Mouse (Mus musculus): Measurements from ENCODE around the gene Gm17334. TPM values are rescaled to one million over a fixed set of nuclear protein-coding genes. Genes with fewer than 3 reads are reported as not detected.
"Not testable (repeated sequence)": the region's sequence is repeated elsewhere in the genome, so short reads cannot be mapped to it uniquely, and the experiment has no call there.

Gm17334 gene
- polyA plus RNA-seq, 1 experiment from 2014 or later: 0.23 TPM

GRCm38 (mm10) chr11:53758791-53759351, 14.1 kb downstream of the Gm17334 start:
- Histone ChIP-seq H3K36me3 (replicated peaks; ENCODE audit: insufficient read depth, low read length) (no peaks in the 10 kb centered on the region), H3K4me2 (ENCODE audit: low read depth, low read length) (no peak overlapping the region), H3K27ac (ENCODE audit: low read depth) (no peak overlapping the region), H3K9ac (replicated peaks) (no peak overlapping the region), H3K27me3 (ENCODE audit: insufficient read depth, low read length) (no peaks in the 10 kb centered on the region), H3K4me1 (ENCODE audit: insufficient read depth) (peaks cover 28% of the 10 kb centered on the region), H3K4me3 (ENCODE audit: low read depth, low read length) (no peak overlapping the region), H3K9me3 (ENCODE audit: low read length) (no peaks in the 10 kb centered on the region)
- 48% methylated on average over 6 of the region's 6 CpGs for WGBS (ENCODE audit: insufficient replicate concordance)
- no peak for DNase-seq
- ATAC-seq: no peak
- TF ChIP-seq EP300 (IDR thresholded peaks at IDR 0.05; ENCODE audit: low read depth) (no peak), CTCF (IDR thresholded peaks at IDR 0.05; ENCODE audit: low read depth) (peak; percentile 63)

- H3K27me3 ChIP-seq (ENCODE audit: insufficient read depth, low read length); H3K27ac ChIP-seq (ENCODE audit: low read depth); ATAC-seq; H3K36me3 ChIP-seq (replicated peaks; ENCODE audit: insufficient read depth, low read length); H3K4me3 ChIP-seq (ENCODE audit: low read depth, low read length); H3K9me3 ChIP-seq (ENCODE audit: low read length); DNase-seq; H3K9ac ChIP-seq (replicated peaks); H3K4me2 ChIP-seq (ENCODE audit: low read depth, low read length): not testable (repeated sequence)
- H3K4me1 ChIP-seq (ENCODE audit: insufficient read depth): peaks cover 21% of the 10 kb centered on the region
- WGBS (ENCODE audit: insufficient replicate concordance): 68% methylated on average over 7 of the region's 9 CpGs
- peak; percentile 67 for TF ChIP-seq CTCF (IDR thresholded peaks at IDR 0.05; ENCODE audit: low read depth)
Measured at GRCm38 (mm10) chr11:53758033-53758432, 15.0 kb downstream of the Gm17334 start.

- no peak for TF ChIP-seq EP300 (IDR thresholded peaks at IDR 0.05; ENCODE audit: low read depth)
- TF ChIP-seq CTCF (IDR thresholded peaks at IDR 0.05; ENCODE audit: low read depth): no peak
- Histone ChIP-seq H3K4me1 (ENCODE audit: insufficient read depth) (peaks cover 19% of the 10 kb centered on the region), H3K36me3 (replicated peaks; ENCODE audit: insufficient read depth, low read length) (no peaks in the 10 kb centered on the region), H3K4me3 (ENCODE audit: low read depth, low read length) (no peak overlapping the region), H3K4me2 (ENCODE audit: low read depth, low read length) (no peak overlapping the region), H3K9ac (replicated peaks) (no peak overlapping the region), H3K27me3 (ENCODE audit: insufficient read depth, low read length) (no peaks in the 10 kb centered on the region), H3K9me3 (ENCODE audit: low read length) (no peaks in the 10 kb centered on the region), H3K27ac (ENCODE audit: low read depth) (no peak overlapping the region)
- DNase-seq: no peak
- peak; percentile 14; the same call in 1 of the 2 replicates for ATAC-seq
- 58% methylated on average over 4 of the region's 4 CpGs for WGBS (ENCODE audit: insufficient replicate concordance)
Measured at GRCm38 (mm10) chr11:53757612-53758011, 15.4 kb downstream of the Gm17334 start.

- 78% methylated on average over 12 of the region's 12 CpGs for WGBS (ENCODE audit: insufficient replicate concordance)
- H3K9me3 ChIP-seq (ENCODE audit: low read length): no peaks in the 10 kb centered on the region
- no peaks in the 10 kb centered on the region for H3K27me3 ChIP-seq (ENCODE audit: insufficient read depth, low read length)
- ATAC-seq: no peak
- no peak overlapping the region for H3K27ac ChIP-seq (ENCODE audit: low read depth)
- peaks cover 7% of the 10 kb centered on the region; the same call in 1 of the 2 replicates for H3K4me1 ChIP-seq (ENCODE audit: insufficient read depth)
- no peak for TF ChIP-seq CTCF (IDR thresholded peaks at IDR 0.05; ENCODE audit: low read depth)
- H3K4me2 ChIP-seq (ENCODE audit: low read depth, low read length): no peak overlapping the region
- no peak overlapping the region for H3K4me3 ChIP-seq (ENCODE audit: low read depth, low read length)
- DNase-seq: no peak
- no peaks in the 10 kb centered on the region for H3K36me3 ChIP-seq (replicated peaks; ENCODE audit: insufficient read depth, low read length)
- H3K9ac ChIP-seq (replicated peaks): no peak overlapping the region
Measured at GRCm38 (mm10) chr11:53755011-53755595, 17.9 kb downstream of the Gm17334 start.

- WGBS (ENCODE audit: insufficient replicate concordance): 60% methylated on average over 5 of the region's 5 CpGs
- no peaks in the 10 kb centered on the region for H3K27me3 ChIP-seq (ENCODE audit: insufficient read depth, low read length)
- H3K36me3 ChIP-seq (replicated peaks; ENCODE audit: insufficient read depth, low read length): no peaks in the 10 kb centered on the region
- no peak overlapping the region for H3K27ac ChIP-seq (ENCODE audit: low read depth)
- H3K4me1 ChIP-seq (ENCODE audit: insufficient read depth): peaks cover 2% of the 10 kb centered on the region; the same call in 1 of the 2 replicates
- TF ChIP-seq CTCF (IDR thresholded peaks at IDR 0.05; ENCODE audit: low read depth) (no peak), EP300 (IDR thresholded peaks at IDR 0.05; ENCODE audit: low read depth) (no peak)
- no peak overlapping the region for H3K4me3 ChIP-seq (ENCODE audit: low read depth, low read length)
- H3K9ac ChIP-seq (replicated peaks): no peak overlapping the region
- ATAC-seq (no peak), DNase-seq (no peak)
- H3K9me3 ChIP-seq (ENCODE audit: low read length): no peaks in the 10 kb centered on the region
- H3K4me2 ChIP-seq (ENCODE audit: low read depth, low read length): no peak overlapping the region
Measured at GRCm38 (mm10) chr11:53749716-53750352, 23.2 kb downstream of the Gm17334 start.

- Histone ChIP-seq H3K4me3 (ENCODE audit: low read depth, low read length) (no peak overlapping the region), H3K4me1 (ENCODE audit: insufficient read depth) (peaks cover 2% of the 10 kb centered on the region; the same call in 1 of the 2 replicates), H3K27ac (ENCODE audit: low read depth) (no peak overlapping the region), H3K27me3 (ENCODE audit: insufficient read depth, low read length) (no peaks in the 10 kb centered on the region), H3K9me3 (ENCODE audit: low read length) (no peaks in the 10 kb centered on the region), H3K4me2 (ENCODE audit: low read depth, low read length) (no peak overlapping the region), H3K36me3 (replicated peaks; ENCODE audit: insufficient read depth, low read length) (no peaks in the 10 kb centered on the region), H3K9ac (replicated peaks) (no peak overlapping the region)
- TF ChIP-seq EP300 (IDR thresholded peaks at IDR 0.05; ENCODE audit: low read depth) (no peak), CTCF (IDR thresholded peaks at IDR 0.05; ENCODE audit: low read depth) (no peak)
- DNase-seq: no peak
- ATAC-seq: no peak
- 76% methylated on average over 4 of the region's 4 CpGs for WGBS (ENCODE audit: insufficient replicate concordance)
Measured at GRCm38 (mm10) chr11:53749306-53749705, 23.7 kb downstream of the Gm17334 start.

Measured in liver, postnatal 0 days (tissue).